19 mouse cellular contexts compared by ENCODE assay signal in the genomic region with DNA sequence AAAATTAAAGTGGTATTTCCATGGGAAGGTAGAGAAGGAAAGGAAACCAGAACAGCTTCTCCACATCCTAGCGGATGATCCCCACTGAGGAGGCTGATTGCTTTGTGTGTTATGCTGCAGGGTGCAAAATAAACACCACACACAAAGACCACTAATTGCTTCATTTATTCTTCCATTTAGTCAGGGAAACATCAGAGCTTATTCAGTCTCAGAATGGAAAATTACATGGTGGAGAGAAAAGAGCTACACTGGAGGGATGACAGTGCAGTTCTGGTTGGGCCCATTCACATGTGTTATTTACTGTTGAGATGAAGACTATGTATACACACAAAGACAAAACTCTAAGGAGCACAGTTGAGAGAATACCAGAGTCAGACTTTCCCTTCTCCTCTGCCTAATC. TPM values are rescaled to one million over a fixed set of nuclear protein-coding genes. Genes with fewer than 3 reads are reported as not detected.
"Had no signal": no experiment of that assay in that cellular context is flagged by ENCODE, and none has a peak within 500 bp of the region (broad histone marks: within the 10 kb centered on the region; RNA-seq: fewer than 3 reads in every experiment).

No protein-coding gene starts in this region.

- H3K4me3 ChIP-seq: limb, embryonic 15.5 days; liver, embryonic 12.5 days; megakaryocyte, embryonic 14.5 days; midbrain, embryonic 15.5 days; neural tube, embryonic 13.5 days; stomach, embryonic 15.5 days had no signal

- H3K4me2 ChIP-seq: limb, embryonic 15.5 days; liver, embryonic 12.5 days; lung, embryonic 14.5 days; midbrain, embryonic 11.5 days; midbrain, embryonic 15.5 days; neural tube, embryonic 13.5 days; stomach, embryonic 15.5 days had no signal

- H3K9me3 ChIP-seq: limb, embryonic 15.5 days; liver, embryonic 12.5 days; midbrain, embryonic 15.5 days; neural tube, embryonic 13.5 days; stomach, embryonic 15.5 days had no signal

- ATAC-seq: liver, embryonic 12.5 days; midbrain, embryonic 15.5 days had no signal

- H3K27ac ChIP-seq: kidney, postnatal 0 days; limb, embryonic 15.5 days; liver, embryonic 12.5 days; macrophage; midbrain, embryonic 15.5 days; neural tube, embryonic 13.5 days; stomach, embryonic 15.5 days had no signal

- DNase-seq: kidney, adult 9 months; kidney, postnatal 36 days; lung, embryonic 14.5 days; lung, postnatal 10 days; right cerebral cortex, postnatal 14 days; thymus, adult 2 months; thymus, postnatal 36 days had no signal

- H3K9ac ChIP-seq: limb, embryonic 15.5 days; liver, embryonic 12.5 days; lung, embryonic 14.5 days; midbrain, embryonic 15.5 days; neural tube, embryonic 13.5 days; stomach, embryonic 15.5 days had no signal

- H3K4me1 ChIP-seq: limb, embryonic 15.5 days; liver, embryonic 12.5 days; megakaryocyte, embryonic 14.5 days; midbrain, embryonic 15.5 days; neural tube, embryonic 13.5 days; stomach, embryonic 15.5 days had no signal

- H3K36me3 ChIP-seq: limb, embryonic 15.5 days; liver, embryonic 12.5 days; midbrain, embryonic 15.5 days; neural tube, embryonic 13.5 days; stomach, embryonic 15.5 days had no signal

- H3K27me3 ChIP-seq: limb, embryonic 15.5 days; liver, embryonic 12.5 days; megakaryocyte, embryonic 14.5 days; midbrain, embryonic 15.5 days; neural tube, embryonic 13.5 days; stomach, embryonic 15.5 days had no signal

RNA-seq across cellular contexts. Expression of gene Nrsn1, which starts 18.4 kb away (rescaled TPM):
- total RNA-seq: monocyte, adult 5-6 weeks had no signal
- polyA plus RNA-seq: liver, embryonic 16.5 days; macrophage; spleen, adult 2 months; thymus, adult 2 months had no signal
